Mouse (Mus musculus): ENCODE results near the gene Iffo1.

- TF ChIP-seq CTCF (IDR thresholded peaks at IDR 0.05; ENCODE audit: control insufficient read depth, insufficient read depth, low read length) (no peak), POLR2A (IDR thresholded peaks at IDR 0.05; ENCODE audit: borderline replicate concordance, control insufficient read depth, low read depth, low read length) (no peak; the same call in 1 of the 2 replicates)
Observed at GRCm38 (mm10) chr6:125192016-125192714, 47.1 kb downstream of the Iffo1 start.

Data from bone marrow, adult 2 months (tissue).